Mouse (Mus musculus) stomach, postnatal 0 days (tissue): ENCODE data around the gene Ddx49. TPM values are rescaled to one million over a fixed set of nuclear protein-coding genes. Genes with fewer than 3 reads are reported as not detected.
A peak's percentile ranks its signal among the peaks of the same experiment; 100 is the strongest.

Experiments
- ATAC-seq: fragments of 200-750 bp; cut with Nextera tagmentation; 2 replicates; pipeline ENCODE4 v1.8.0; 2017; ENCODE audit not compliant: low FRiP score, low TSS enrichment
- DNase-seq: peaks from one replicate; pipeline ENCODE4 v3.0.0-alpha.2; 2016; ENCODE audit warnings: low spot score
- H3K27ac ChIP-seq: fragments of 300-500 bp; sonication (generic); replicated peaks from 2 replicates; pipeline ENCODE4 v1.5.1; 2014; ENCODE audit warnings: mild to moderate bottlenecking, control low read depth
- H3K27me3 ChIP-seq: fragments of 300-500 bp; sonication (generic); 2 replicates; pipeline ENCODE4 v1.6.1; 2014; ENCODE audit warnings: low read length; ENCODE audit not compliant: control insufficient read depth, insufficient read depth
- H3K36me3 ChIP-seq: fragments of 300-500 bp; sonication (generic); 2 replicates; pipeline ENCODE4 v1.6.1; 2014; ENCODE audit warnings: low read length, mixed read lengths; ENCODE audit not compliant: control insufficient read depth, insufficient read depth
- H3K4me1 ChIP-seq: fragments of 300-500 bp; sonication (generic); replicated peaks from 2 replicates; pipeline ENCODE4 v1.6.1; 2014; ENCODE audit warnings: antibody characterized with exemption; ENCODE audit not compliant: control insufficient read depth, insufficient read depth
- H3K4me2 ChIP-seq: fragments of 300-500 bp; sonication (generic); replicated peaks from 2 replicates; pipeline ENCODE4 v1.6.1; 2014; ENCODE audit warnings: low read depth, mild to moderate bottlenecking, control low read depth, moderate library complexity
- H3K4me3 ChIP-seq: fragments of 300-500 bp; sonication (generic); 2 replicates; pipeline ENCODE4 v1.5.1; 2014; ENCODE audit warnings: low read depth, low read length, control low read depth
- H3K9ac ChIP-seq: fragments of 300-500 bp; sonication (generic); 2 replicates; pipeline ENCODE4 v1.6.1; 2014; ENCODE audit warnings: mild to moderate bottlenecking, low read length, control low read depth, mixed read lengths
- H3K9me3 ChIP-seq: fragments of 300-500 bp; sonication (generic); 2 replicates; pipeline ENCODE4 v1.6.1; 2016; ENCODE audit warnings: low read length; ENCODE audit not compliant: control insufficient read depth
- CTCF ChIP-seq: IDR thresholded peaks from 2 replicates; pipeline ENCODE4 v1.5.1; 2016; ENCODE audit warnings: antibody characterized with exemption, low read depth, mild to moderate bottlenecking, moderate library complexity
- EP300 ChIP-seq: optimal IDR thresholded peaks from 2 replicates; pipeline ENCODE3; 2016; ENCODE audit warnings: antibody characterized with exemption
- WGBS: fragments of 180-500 bp; shearing (Covaris S2); extraction: QIAGEN DNeasy Blood & Tissue Kit; methylation state at CpG from one replicate; pipeline ENCODE4 v1.1.7; 2014; 5-methylcytosine and 5-hydroxymethylcytosine counted together
- polyA plus RNA-seq: library from polyadenylated mRNA; unstranded; fragments of >200 nt; fragmentation: Nextera tagmentation; extraction: Ambion mirVana; gene quantifications from 2 replicates; pipeline ENCODE4 v1.2.1, GENCODE M21; 2015

The Ddx49 gene
- polyA plus RNA-seq, 1 experiment from 2014 or later: 36.0 TPM

DNA sequence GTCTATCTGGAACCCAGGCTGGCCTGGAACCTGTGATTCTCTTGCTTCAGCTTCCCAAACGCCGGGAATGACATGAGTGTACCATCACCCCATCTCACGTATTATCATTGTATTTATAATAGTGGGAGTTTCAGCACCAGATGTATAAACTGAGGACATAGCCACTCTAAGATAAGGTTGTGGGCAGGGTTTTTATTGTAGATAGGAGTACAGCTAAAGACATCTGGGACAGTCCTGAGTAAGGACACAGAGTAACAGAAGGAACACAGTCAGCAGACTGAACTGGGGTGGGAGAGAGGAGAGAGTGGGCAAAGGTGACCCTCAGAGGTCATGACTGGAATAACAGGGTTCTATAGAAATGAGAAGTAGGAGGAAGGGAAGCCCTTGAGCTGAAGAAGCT lies 34.6 kb downstream of the Ddx49 start:
- H3K27me3 ChIP-seq: no peaks in the 10 kb centered on the region
- no peak for DNase-seq
- no peak for TF ChIP-seq EP300
- TF ChIP-seq CTCF: no peak
- peaks cover 6% of the 10 kb centered on the region; the same call in 1 of the 2 replicates for H3K36me3 ChIP-seq
- H3K4me1 ChIP-seq: no peaks in the 10 kb centered on the region
- H3K4me3 ChIP-seq: no peak overlapping the region
- no peak overlapping the region for H3K9ac ChIP-seq
- no peak for ATAC-seq
- H3K4me2 ChIP-seq: no peak overlapping the region
- WGBS: 84% methylated on average over 3 of the region's 3 CpGs
- H3K27ac ChIP-seq: no peak overlapping the region
- H3K9me3 ChIP-seq: no peaks in the 10 kb centered on the region

DNA sequence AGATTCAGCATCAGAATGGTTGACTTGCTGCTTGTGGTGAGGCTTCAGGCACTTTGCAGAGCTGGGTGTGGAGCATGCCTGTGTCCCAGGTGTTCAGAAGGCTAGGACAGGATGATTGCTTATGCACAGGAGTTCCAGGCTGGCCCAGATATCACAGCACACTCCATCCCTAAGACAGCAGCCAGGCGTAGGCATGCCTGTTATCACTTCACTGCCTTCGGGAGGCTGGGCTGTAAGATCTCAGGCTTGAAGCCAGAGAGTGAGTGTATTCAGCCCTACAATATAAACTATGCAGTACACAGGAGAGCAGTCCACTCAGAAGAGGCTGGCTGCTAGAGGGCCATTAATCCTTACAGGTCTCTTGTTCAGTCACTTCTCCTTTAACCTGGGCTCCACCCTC lies 43.2 kb downstream of the Ddx49 start:
- Histone ChIP-seq H3K4me1 (no peaks in the 10 kb centered on the region), H3K27ac (no peak overlapping the region), H3K4me2 (no peak overlapping the region), H3K9me3 (no peaks in the 10 kb centered on the region), H3K36me3 (peaks cover 45% of the 10 kb centered on the region), H3K9ac (no peak overlapping the region), H3K27me3 (no peaks in the 10 kb centered on the region), H3K4me3 (no peak overlapping the region)
- TF ChIP-seq CTCF (no peak), EP300 (no peak)
- DNase-seq (no peak), ATAC-seq (no peak)
- WGBS: 63% methylated on average over 2 of the region's 2 CpGs

DNA sequence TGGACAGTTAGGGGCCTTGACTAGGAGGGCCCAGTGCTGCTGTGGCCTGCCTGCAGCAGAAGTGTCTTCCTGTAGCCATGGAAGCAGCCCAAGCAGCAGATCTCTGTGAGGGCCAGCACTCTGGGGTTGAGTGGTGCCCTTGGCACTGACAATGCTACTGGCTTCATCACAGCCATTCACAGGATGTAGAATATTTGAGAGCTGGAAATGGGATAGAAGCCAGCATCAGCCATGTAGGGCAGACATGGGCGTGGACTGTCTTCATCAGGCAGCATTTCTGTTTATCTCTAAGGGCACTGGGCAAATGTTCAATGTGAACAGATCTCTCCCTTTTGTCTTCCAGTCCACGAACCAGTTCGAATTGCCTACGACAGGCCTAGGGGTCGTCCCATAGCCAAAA lies 43.7 kb downstream of the Ddx49 start:
- no peak for DNase-seq
- Histone ChIP-seq H3K9ac (no peak overlapping the region), H3K4me3 (no peak overlapping the region), H3K9me3 (no peaks in the 10 kb centered on the region), H3K4me1 (no peaks in the 10 kb centered on the region), H3K27ac (no peak overlapping the region), H3K36me3 (peaks cover 47% of the 10 kb centered on the region), H3K4me2 (no peak overlapping the region), H3K27me3 (no peaks in the 10 kb centered on the region)
- TF ChIP-seq EP300 (no peak), CTCF (no peak)
- no peak for ATAC-seq
- WGBS: 69% methylated on average over 5 of the region's 5 CpGs

DNA sequence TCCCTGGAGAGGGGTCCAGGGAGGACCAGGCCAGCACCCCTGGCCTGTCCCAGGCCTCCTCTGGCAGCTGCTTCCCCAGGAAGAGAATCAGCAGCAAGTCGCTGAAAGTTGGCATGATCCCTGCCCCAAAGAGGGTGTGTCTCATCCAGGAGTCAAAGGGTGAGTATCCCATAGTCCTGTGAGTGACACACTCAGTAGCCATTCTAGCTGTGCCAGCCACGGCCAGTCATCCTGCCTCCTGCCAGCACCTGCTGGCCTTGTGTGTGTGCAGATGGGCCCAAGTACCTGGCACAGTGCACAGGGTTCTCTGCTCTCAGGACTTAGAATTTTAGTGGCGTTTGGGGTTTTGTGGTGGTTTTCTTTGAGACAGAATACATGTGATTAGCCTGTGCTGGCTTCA lies 44.8 kb downstream of the Ddx49 start:
- Histone ChIP-seq H3K9me3 (no peaks in the 10 kb centered on the region), H3K4me1 (no peaks in the 10 kb centered on the region), H3K27me3 (no peaks in the 10 kb centered on the region), H3K9ac (no peak overlapping the region), H3K27ac (no peak overlapping the region), H3K36me3 (peaks cover 53% of the 10 kb centered on the region), H3K4me2 (no peak overlapping the region), H3K4me3 (no peak overlapping the region)
- 77% methylated on average over 3 of the region's 3 CpGs for WGBS
- no peak for TF ChIP-seq EP300
- no peak for TF ChIP-seq CTCF
- ATAC-seq (peak; percentile 28; the same call in 1 of the 2 replicates), DNase-seq (no peak)

DNA sequence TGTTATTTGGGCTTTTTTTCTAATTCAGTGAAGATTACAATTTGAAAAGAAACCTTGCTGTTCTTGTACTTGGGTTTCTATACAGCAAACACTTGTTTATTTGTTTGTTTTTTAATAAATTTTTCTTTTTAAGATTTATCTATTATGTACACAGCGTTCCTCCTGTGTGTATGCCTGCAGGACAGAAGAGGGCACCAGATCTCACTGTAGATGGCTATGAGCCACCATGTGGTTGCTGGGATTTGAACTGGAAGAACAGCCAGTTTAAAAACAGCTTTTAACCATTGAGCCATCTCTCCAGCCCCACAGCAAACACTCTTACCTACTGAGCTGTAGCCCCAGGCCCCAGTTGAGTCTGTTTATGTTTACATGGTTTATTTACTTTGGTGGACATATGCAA lies 47.7 kb downstream of the Ddx49 start:
- Histone ChIP-seq H3K27me3 (no peaks in the 10 kb centered on the region), H3K27ac (no peak overlapping the region), H3K4me3 (no peak overlapping the region), H3K4me1 (no peaks in the 10 kb centered on the region), H3K9me3 (no peaks in the 10 kb centered on the region), H3K4me2 (no peak overlapping the region), H3K9ac (no peak overlapping the region), H3K36me3 (peaks cover 52% of the 10 kb centered on the region)
- no peak for DNase-seq
- ATAC-seq: no peak
- TF ChIP-seq CTCF (peak; percentile 50), EP300 (no peak)
- WGBS: 75% methylated on average over 1 of the region's 1 CpGs

DNA sequence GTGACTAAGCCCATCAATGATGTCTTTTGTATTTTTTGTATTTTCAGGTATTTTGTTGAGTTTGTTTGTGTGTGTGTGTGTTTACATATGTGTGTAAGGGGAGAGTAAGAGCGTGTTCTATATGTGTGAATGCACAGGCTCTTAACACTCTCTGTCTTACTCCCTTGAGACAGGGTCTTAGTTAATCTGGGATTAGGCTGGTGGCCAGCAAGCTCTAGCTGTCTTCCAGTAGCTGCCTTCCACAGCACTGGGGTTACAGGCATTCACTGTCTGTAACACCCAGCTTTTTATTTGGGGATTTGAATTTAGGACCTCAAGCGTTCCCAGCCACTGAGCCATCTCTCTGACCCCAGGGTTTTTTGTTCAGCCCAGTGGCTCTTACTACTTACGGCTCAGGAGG lies 54.4 kb downstream of the Ddx49 start:
- 80% methylated on average over 3 of the region's 3 CpGs for WGBS
- ATAC-seq: no peak
- TF ChIP-seq EP300: no peak
- TF ChIP-seq CTCF: no peak

More for the DNA sequence above, 54.4 kb downstream of the Ddx49 start:
- Histone ChIP-seq H3K27ac (no peak overlapping the region), H3K9me3 (no peaks in the 10 kb centered on the region), H3K36me3 (peaks cover 32% of the 10 kb centered on the region), H3K4me1 (no peaks in the 10 kb centered on the region), H3K27me3 (no peaks in the 10 kb centered on the region), H3K4me2 (no peak overlapping the region), H3K9ac (no peak overlapping the region), H3K4me3 (no peak overlapping the region)
- no peak for DNase-seq
